Mouse (Mus musculus) midbrain, embryonic 14.5 days (tissue): ENCODE measurements around the gene Cx3cr1. TPM values are rescaled to one million over a fixed set of nuclear protein-coding genes. Genes with fewer than 3 reads are reported as not detected.

ENCODE experiments used
- ATAC-seq: fragments of 200-750 bp; cut with Nextera tagmentation; 2 replicates; pipeline ENCODE4 v1.8.0; 2017; ENCODE audit warnings: moderate number of reproducible peaks, moderate library complexity; ENCODE audit not compliant: low FRiP score, low TSS enrichment
- DNase-seq: peaks from one replicate; pipeline ENCODE4 v3.0.0-alpha.2; 2015
- H3K27ac ChIP-seq: fragments of 300-500 bp; sonication (generic); replicated peaks from 2 replicates; pipeline ENCODE4 v1.5.1; 2014; ENCODE audit warnings: mild to moderate bottlenecking, low read depth, low read length, moderate library complexity
- H3K27me3 ChIP-seq: fragments of 300-500 bp; sonication (generic); 2 replicates; pipeline ENCODE4 v1.6.1; 2014; ENCODE audit warnings: low read length, control low read depth, mixed read lengths; ENCODE audit not compliant: control insufficient read depth, insufficient read depth
- H3K36me3 ChIP-seq: fragments of 300-500 bp; sonication (generic); 2 replicates; pipeline ENCODE4 v1.6.1; 2014; ENCODE audit warnings: low read length, control low read depth; ENCODE audit not compliant: control insufficient read depth, insufficient read depth
- H3K4me1 ChIP-seq: fragments of 300-500 bp; sonication (generic); 2 replicates; pipeline ENCODE4 v1.6.1; 2014; ENCODE audit warnings: mild to moderate bottlenecking, antibody characterized with exemption, low read length, control low read depth; ENCODE audit not compliant: control insufficient read depth, insufficient read depth
- H3K4me2 ChIP-seq: fragments of 300-500 bp; sonication (generic); 2 replicates; pipeline ENCODE4 v1.6.1; 2014; ENCODE audit warnings: mild to moderate bottlenecking, low read length, moderate library complexity
- H3K4me3 ChIP-seq: fragments of 300-500 bp; sonication (generic); replicated peaks from 2 replicates; pipeline ENCODE4 v1.5.1; 2014; ENCODE audit warnings: low read depth, low read length
- H3K9ac ChIP-seq: fragments of 300-500 bp; sonication (generic); replicated peaks from 2 replicates; pipeline ENCODE4 v1.6.1; 2014; ENCODE audit warnings: mild to moderate bottlenecking, low read length, moderate library complexity
- H3K9me3 ChIP-seq: fragments of 300-500 bp; sonication (generic); 2 replicates; pipeline ENCODE4 v1.6.1; 2016; ENCODE audit warnings: low read length, control low read depth, mixed read lengths; ENCODE audit not compliant: control insufficient read depth
- WGBS: fragments of 180-500 bp; shearing (Covaris S2); extraction: QIAGEN DNeasy Blood & Tissue Kit; methylation state at CpG from one replicate; pipeline ENCODE4 v1.1.7; 2014; 5-methylcytosine and 5-hydroxymethylcytosine counted together
- polyA plus RNA-seq: library from polyadenylated mRNA; unstranded; fragments of >200 nt; fragmentation: Nextera tagmentation; extraction: Ambion mirVana; gene quantifications from 2 replicates; pipeline ENCODE4 v1.2.1, GENCODE M21; 2014

Gene Cx3cr1
- polyA plus RNA-seq, 1 experiment from 2014 or later = 5.0 TPM

DNA sequence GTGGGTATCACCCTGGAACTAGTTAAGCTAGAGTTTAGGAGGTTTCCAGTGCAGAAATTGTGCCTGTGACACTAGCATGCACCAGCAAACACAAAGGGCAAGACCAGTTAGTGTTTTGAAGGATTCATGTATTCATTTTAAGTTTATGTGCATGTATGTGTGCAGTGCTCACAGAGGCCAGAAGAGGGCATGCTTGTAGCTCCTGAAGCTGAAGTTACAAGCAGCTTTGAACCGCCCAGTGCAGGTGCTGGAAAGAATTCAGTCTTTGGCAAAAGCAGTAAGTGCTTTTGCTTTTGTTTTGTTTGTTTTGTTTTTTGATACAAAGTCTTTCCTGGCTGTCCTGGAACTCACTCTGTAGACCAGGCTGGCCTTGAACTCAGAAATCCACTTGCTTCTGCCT lies 61.8 kb downstream of the Cx3cr1 start:
- no peaks in the 10 kb centered on the region for H3K36me3 ChIP-seq
- 95% methylated on average over 1 of the region's 1 CpGs for WGBS

DNA sequence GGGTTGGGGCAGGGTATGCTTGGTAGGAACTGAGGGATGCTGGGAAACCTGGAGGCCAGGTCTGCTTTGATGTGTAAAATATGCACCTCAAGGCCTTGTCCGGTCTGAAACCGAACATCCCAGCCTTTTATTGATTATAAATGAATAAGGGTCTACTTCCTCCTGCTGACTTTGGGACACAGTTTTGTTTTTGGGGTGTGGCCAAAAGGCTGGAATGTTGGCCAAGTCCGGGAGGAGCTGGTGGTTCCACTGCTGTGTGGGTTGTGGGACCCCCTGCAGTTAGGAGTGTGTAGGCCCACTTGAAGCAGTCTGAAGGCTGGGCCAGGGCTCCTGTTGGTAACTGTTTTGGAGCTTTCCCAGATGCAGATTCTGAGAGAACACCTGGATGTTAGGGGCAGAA lies 63.7 kb downstream of the Cx3cr1 start:
- Histone ChIP-seq H3K9me3 (no peaks in the 10 kb centered on the region), H3K4me1 (0 out of 2 replicates have a peak, but pooled peaks cover 3% of the 10 kb centered on the region), H3K4me2 (no peak overlapping the region), H3K4me3 (no peak overlapping the region), H3K36me3 (no peaks in the 10 kb centered on the region), H3K27ac (no peak overlapping the region), H3K9ac (no peak overlapping the region), H3K27me3 (no peaks in the 10 kb centered on the region)
- WGBS = 75% methylated on average over 3 of the region's 3 CpGs
- DNase-seq = no peak
- ATAC-seq = no peak

More for the DNA sequence above, 61.8 kb downstream of the Cx3cr1 start:
- ATAC-seq (no peak), DNase-seq (no peak)
- Histone ChIP-seq H3K27me3 (no peaks in the 10 kb centered on the region), H3K9ac (no peak overlapping the region), H3K4me1 (0 out of 2 replicates have a peak, but pooled peaks cover 5% of the 10 kb centered on the region), H3K4me3 (no peak overlapping the region), H3K4me2 (no peak overlapping the region), H3K9me3 (no peaks in the 10 kb centered on the region), H3K27ac (no peak overlapping the region)

DNA sequence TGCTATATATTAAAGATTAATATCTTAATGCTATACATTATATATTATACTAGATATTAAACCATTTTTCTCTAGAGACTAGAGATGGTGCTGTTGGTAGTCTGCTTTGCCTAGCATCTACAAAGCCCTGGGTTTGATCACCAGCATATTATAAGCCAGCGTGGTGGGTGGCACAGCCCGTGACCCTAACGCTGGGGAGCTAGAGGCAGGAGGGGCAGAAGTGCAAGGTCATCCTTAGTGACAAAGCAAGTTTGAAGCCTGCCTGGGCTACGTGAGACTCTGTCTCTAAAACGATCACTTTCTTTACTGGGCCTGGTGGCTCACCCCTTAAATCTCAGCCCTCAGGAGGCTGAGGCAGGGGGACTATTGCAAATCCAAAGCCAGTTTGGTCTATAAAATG lies 66.8 kb downstream of the Cx3cr1 start:
- Histone ChIP-seq H3K4me1 (0 out of 2 replicates have a peak, but pooled peaks cover 3% of the 10 kb centered on the region), H3K4me2 (no peak overlapping the region), H3K36me3 (no peaks in the 10 kb centered on the region), H3K27ac (no peak overlapping the region), H3K4me3 (no peak overlapping the region), H3K27me3 (no peaks in the 10 kb centered on the region), H3K9me3 (no peaks in the 10 kb centered on the region), H3K9ac (no peak overlapping the region)
- no peak for ATAC-seq
- no peak for DNase-seq
- 84% methylated on average over 5 of the region's 5 CpGs for WGBS

DNA sequence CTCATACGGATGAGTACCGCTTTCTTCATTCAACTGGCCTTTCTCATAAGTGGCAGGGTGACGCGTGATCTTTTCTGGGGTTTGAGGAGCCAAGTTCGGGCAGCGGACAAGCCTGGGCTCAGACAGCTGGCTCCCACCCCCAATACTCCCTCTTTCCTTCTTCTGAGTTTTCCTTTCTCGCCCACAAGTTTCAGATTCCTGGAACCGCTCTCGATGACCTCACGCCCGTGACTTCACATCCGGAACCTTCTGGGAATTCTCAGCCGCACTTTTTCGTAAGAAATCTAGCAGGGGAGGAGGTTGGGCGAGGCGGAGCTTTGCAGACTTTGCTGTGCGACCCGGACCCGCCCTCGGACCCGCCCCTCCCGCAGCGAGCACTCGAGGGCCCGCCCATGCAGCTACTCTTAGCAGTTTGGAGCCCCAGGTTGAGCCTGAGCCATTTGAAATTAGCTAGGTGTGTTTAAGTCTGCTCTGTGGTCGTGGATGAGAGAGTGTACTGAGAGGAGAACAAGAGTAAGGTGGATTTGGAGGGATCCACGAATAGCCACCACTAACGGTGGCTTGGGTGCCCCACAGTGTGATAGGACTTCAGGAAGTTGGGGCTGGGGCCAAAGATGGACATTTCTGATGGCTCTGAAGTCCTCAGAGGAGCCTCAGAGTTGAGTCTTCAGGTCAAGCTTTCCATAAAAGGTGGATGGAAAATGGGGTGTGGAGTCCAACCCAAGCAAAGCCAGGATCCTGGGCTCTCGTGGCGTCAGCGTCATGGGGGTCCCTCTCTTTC lies 67.5 kb downstream of the Cx3cr1 start:
- 11% methylated on average over 31 of the region's 31 CpGs for WGBS
- Histone ChIP-seq H3K9ac (peak overlapping the region; percentile 34; the same call in 1 of the 2 replicates), H3K4me1 (0 out of 2 replicates have a peak, but pooled peaks cover 3% of the 10 kb centered on the region), H3K9me3 (no peaks in the 10 kb centered on the region), H3K27me3 (no peaks in the 10 kb centered on the region), H3K4me3 (peak overlapping the region; percentile 23), H3K27ac (no peak overlapping the region), H3K4me2 (peak overlapping the region; percentile 53), H3K36me3 (no peaks in the 10 kb centered on the region)
- ATAC-seq (no peak), DNase-seq (peak; percentile 71)

- Histone ChIP-seq H3K4me3 (no peak overlapping the region), H3K9ac (no peak overlapping the region), H3K4me2 (no peak overlapping the region), H3K27ac (no peak overlapping the region), H3K27me3 (no peaks in the 10 kb centered on the region), H3K36me3 (no peaks in the 10 kb centered on the region), H3K4me1 (0 out of 2 replicates have a peak, but pooled peaks cover 3% of the 10 kb centered on the region), H3K9me3 (no peaks in the 10 kb centered on the region)
- 79% methylated on average over 5 of the region's 5 CpGs for WGBS
- ATAC-seq = no peak
- DNase-seq = no peak
These were observed 68.9 kb downstream of the Cx3cr1 start for GRCm38 (mm10) chr9:120000761-120001160.

DNA sequence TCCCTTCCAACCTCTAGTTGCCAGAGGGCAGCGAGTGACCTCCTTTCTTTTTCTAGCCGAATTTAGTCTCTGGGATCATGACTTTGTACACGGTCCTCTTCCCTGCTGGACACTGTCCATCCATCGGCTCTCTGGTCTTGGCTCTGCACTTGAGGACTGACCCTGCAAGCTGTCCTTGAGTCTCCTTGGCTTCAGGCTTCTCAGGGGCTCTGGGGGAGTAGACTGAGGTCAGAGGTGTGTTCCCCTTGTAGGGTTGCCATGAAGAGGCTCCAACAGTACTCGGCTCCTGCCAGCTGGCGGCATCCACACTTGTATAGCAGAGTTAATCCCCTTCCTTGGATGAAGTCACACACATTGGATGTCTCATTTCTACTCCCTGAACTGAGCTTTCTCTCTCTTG lies 70.0 kb downstream of the Cx3cr1 start:
- no peak overlapping the region for H3K4me3 ChIP-seq
- H3K27me3 ChIP-seq = no peaks in the 10 kb centered on the region
- no peak overlapping the region for H3K27ac ChIP-seq
- H3K9ac ChIP-seq = no peak overlapping the region
- ATAC-seq (no peak), DNase-seq (no peak)
- no peaks in the 10 kb centered on the region for H3K9me3 ChIP-seq
- H3K36me3 ChIP-seq = no peaks in the 10 kb centered on the region
- 69% methylated on average over 6 of the region's 6 CpGs for WGBS
- no peak overlapping the region for H3K4me2 ChIP-seq
- 0 out of 2 replicates have a peak, but pooled peaks cover 3% of the 10 kb centered on the region for H3K4me1 ChIP-seq

- Histone ChIP-seq H3K9me3 (no peaks in the 10 kb centered on the region), H3K36me3 (no peaks in the 10 kb centered on the region), H3K27me3 (no peaks in the 10 kb centered on the region), H3K4me3 (no peak overlapping the region), H3K4me2 (no peak overlapping the region), H3K9ac (no peak overlapping the region), H3K4me1 (no peaks in the 10 kb centered on the region), H3K27ac (no peak overlapping the region)
- no peak for ATAC-seq
- WGBS = 63% methylated on average over 1 of the region's 1 CpGs
- no peak for DNase-seq
These were observed 70.9 kb downstream of the Cx3cr1 start for GRCm38 (mm10) chr9:119998776-119999175.

DNA sequence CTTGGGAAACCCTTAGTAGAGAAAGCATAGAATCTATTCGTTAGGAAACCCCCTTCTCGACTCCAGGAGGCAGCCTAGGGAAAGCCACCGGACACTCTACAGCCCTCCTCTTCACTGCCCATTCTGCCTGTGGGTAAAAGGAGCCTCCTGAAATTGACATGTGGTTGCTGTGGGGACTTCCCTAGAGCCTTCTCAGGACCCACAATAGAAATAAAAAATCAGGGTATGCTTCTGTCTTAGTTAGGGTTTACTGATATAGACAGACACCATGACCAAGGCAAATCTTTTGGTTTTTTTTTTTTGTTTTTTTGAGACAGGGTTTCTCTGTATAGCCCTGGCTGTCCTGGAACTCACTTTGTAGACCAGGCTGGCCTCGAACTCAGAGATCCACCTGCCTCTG lies 73.6 kb downstream of the Cx3cr1 start:
- H3K4me3 ChIP-seq = no peak overlapping the region
- no peaks in the 10 kb centered on the region for H3K9me3 ChIP-seq
- H3K4me2 ChIP-seq = no peak overlapping the region
- no peaks in the 10 kb centered on the region for H3K27me3 ChIP-seq
- 90% methylated on average over 4 of the region's 4 CpGs for WGBS
- ATAC-seq (no peak), DNase-seq (no peak)
- H3K27ac ChIP-seq = no peak overlapping the region
- no peak overlapping the region for H3K9ac ChIP-seq
- H3K4me1 ChIP-seq = no peaks in the 10 kb centered on the region
- H3K36me3 ChIP-seq = no peaks in the 10 kb centered on the region

DNA sequence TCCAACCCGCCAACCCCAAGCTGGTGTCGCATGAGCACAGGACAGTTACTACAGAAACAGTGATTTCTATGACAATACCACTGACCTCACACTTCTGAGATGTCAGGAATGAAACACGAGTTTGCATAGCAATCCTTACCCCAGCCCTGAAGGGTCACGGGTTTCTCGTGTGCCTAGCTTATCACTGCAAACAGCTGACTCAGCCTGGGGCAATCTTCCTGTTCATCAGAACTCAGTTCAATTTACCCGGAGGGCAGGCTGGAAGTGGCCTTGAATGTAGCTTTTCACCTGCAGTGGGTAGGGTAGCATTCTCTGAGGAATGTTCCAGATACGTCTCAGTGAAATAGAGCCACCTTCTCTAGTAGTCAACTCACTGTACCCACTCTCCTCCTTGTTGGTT lies 75.5 kb downstream of the Cx3cr1 start:
- H3K4me3 ChIP-seq = no peak overlapping the region
- no peak overlapping the region for H3K9ac ChIP-seq
- H3K9me3 ChIP-seq = no peaks in the 10 kb centered on the region
- 80% methylated on average over 7 of the region's 7 CpGs for WGBS
- no peaks in the 10 kb centered on the region for H3K36me3 ChIP-seq
- ATAC-seq (no peak), DNase-seq (no peak)
- no peak overlapping the region for H3K27ac ChIP-seq
- H3K4me2 ChIP-seq = no peak overlapping the region
- no peaks in the 10 kb centered on the region for H3K27me3 ChIP-seq
- H3K4me1 ChIP-seq = no peaks in the 10 kb centered on the region
